28 mouse cellular contexts compared by ENCODE assay signal in the genomic region with DNA sequence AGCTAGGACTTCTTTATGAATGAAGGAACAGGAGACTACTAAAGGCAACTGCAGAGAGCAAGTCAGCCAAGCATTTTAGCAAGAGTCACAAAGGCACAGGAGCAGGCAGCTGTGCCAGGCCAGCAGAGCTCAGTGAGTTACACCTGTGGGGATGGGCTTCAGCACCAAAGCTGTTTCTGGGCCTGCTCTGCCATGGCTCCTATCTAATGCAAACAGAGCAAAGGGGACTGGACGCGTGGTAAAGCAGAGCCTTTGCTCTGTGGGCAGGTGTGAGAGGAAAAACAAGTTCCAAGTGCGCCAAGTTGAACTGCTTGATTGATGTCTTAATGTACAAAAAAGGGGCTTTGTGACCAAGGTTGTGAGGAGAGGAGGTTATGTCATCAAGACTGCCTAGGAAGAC.
DNase-seq lines count a peak whose midpoint lies in the region; ATAC-seq and TF ChIP-seq lines count a peak whose summit lies in the region.
"Had no signal": no experiment of that assay in that cellular context is flagged by ENCODE, and none has a peak within 500 bp of the region (broad histone marks: within the 10 kb centered on the region; RNA-seq: fewer than 3 reads in every experiment).

No protein-coding gene starts in this region.

- no peaks in the 10 kb centered on the region for H3K27me3 ChIP-seq in lung, embryonic 16.5 days (ENCODE audit: control insufficient read depth, insufficient read depth, low read depth, low read length)
- no peaks in the 10 kb centered on the region; the same call in 1 of the 2 replicates for H3K27me3 ChIP-seq in limb, embryonic 14.5 days (ENCODE audit: control insufficient read depth, insufficient read depth, low read length)
- no peaks in the 10 kb centered on the region for H3K27me3 ChIP-seq in stomach, postnatal 0 days (ENCODE audit: control insufficient read depth, insufficient read depth, low read length)
- H3K27me3 ChIP-seq: forebrain, embryonic 15.5 days had no signal

- H3K4me3 ChIP-seq in lung, embryonic 16.5 days (ENCODE audit: low read length): no peak overlapping the region
- no peak overlapping the region for H3K4me3 ChIP-seq in limb, embryonic 14.5 days (replicated peaks; ENCODE audit: low read length)
- no peak overlapping the region for H3K4me3 ChIP-seq in stomach, postnatal 0 days (ENCODE audit: low read depth, low read length)
- H3K4me3 ChIP-seq: forebrain, embryonic 15.5 days; kidney, embryonic 15.5 days; left cerebral cortex, adult 2 months; midbrain, embryonic 10.5 days had no signal

- no peaks in the 10 kb centered on the region for H3K9me3 ChIP-seq in lung, embryonic 16.5 days (ENCODE audit: control insufficient read depth, low read length)
- no peaks in the 10 kb centered on the region for H3K9me3 ChIP-seq in limb, embryonic 14.5 days (ENCODE audit: control insufficient read depth, low read length)
- H3K9me3 ChIP-seq in stomach, postnatal 0 days (ENCODE audit: control insufficient read depth, low read length): no peaks in the 10 kb centered on the region
- H3K9me3 ChIP-seq: forebrain, embryonic 15.5 days; G1E; kidney, embryonic 15.5 days; midbrain, embryonic 10.5 days had no signal

- H3K27ac ChIP-seq in lung, embryonic 16.5 days (ENCODE audit: low read length): 0 out of 2 replicates have a peak overlapping the region, but pooled peaks have one; percentile 36
- H3K27ac ChIP-seq in limb, embryonic 14.5 days (replicated peaks; ENCODE audit: low read depth, low read length): 0 out of 2 replicates have a peak overlapping the region, but pooled peaks have one; percentile 35
- no peak overlapping the region for H3K27ac ChIP-seq in stomach, postnatal 0 days (replicated peaks)
- H3K27ac ChIP-seq: forebrain, embryonic 15.5 days; hindbrain, postnatal 0 days; kidney, embryonic 15.5 days; left cerebral cortex, adult 2 months; liver, embryonic 14.5 days had no signal

- 50% methylated on average over 3 of the region's 3 CpGs for WGBS in lung, embryonic 16.5 days
- 66% methylated on average over 3 of the region's 3 CpGs for WGBS in limb, embryonic 14.5 days
- WGBS in stomach, postnatal 0 days: 48% methylated on average over 3 of the region's 3 CpGs

- peak; percentile 53 for DNase-seq in heart, adult 11 months
- no peak for DNase-seq in heart, adult 9 months (ENCODE audit: low spot score in 2 of 2)
- no peak for DNase-seq in lung, postnatal 25 days (ENCODE audit: low spot score)
- DNase-seq in limb, embryonic 14.5 days (ENCODE audit: low spot score): no peak
- peak; percentile 61 for DNase-seq in stomach, postnatal 0 days (ENCODE audit: low spot score)
- DNase-seq in spleen, postnatal 36 days (ENCODE audit: low spot score in 2 of 2): no peak
- no peak for DNase-seq in gastrocnemius, postnatal 10 days
- DNase-seq: adrenal gland, postnatal 10 days; cerebellum, adult 9-10 months; cerebellum, postnatal 36 days; heart, postnatal 14 days; kidney, adult 18-20 months; kidney, postnatal 25 days; liver; lung, adult 2 months; spleen, adult 18-20 months; thymus, adult 18-20 months; thymus, postnatal 25 days had no signal

- ATAC-seq in lung, embryonic 16.5 days (ENCODE audit: low read depth): peak; percentile 51; the same call in 1 of the 2 replicates
- ATAC-seq in limb, embryonic 14.5 days (ENCODE audit: low FRiP score, low read depth): no peak
- peak; percentile 68 for ATAC-seq in stomach, postnatal 0 days (ENCODE audit: low FRiP score, low TSS enrichment)
- ATAC-seq: forebrain, embryonic 15.5 days; hindbrain, postnatal 0 days; midbrain, embryonic 16.5 days; Patski had no signal

- no peak for TF ChIP-seq CTCF in stomach, postnatal 0 days (IDR thresholded peaks at IDR 0.05; ENCODE audit: low read depth)

- no peak overlapping the region for H3K4me2 ChIP-seq in lung, embryonic 16.5 days (ENCODE audit: low read depth, low read length)
- H3K4me2 ChIP-seq in limb, embryonic 14.5 days (replicated peaks; ENCODE audit: low read depth, low read length, severe bottlenecking): no peak overlapping the region
- no peak overlapping the region for H3K4me2 ChIP-seq in stomach, postnatal 0 days (replicated peaks; ENCODE audit: low read depth)
- H3K4me2 ChIP-seq: forebrain, embryonic 15.5 days; kidney, embryonic 15.5 days had no signal

- H3K9ac ChIP-seq in lung, embryonic 16.5 days (ENCODE audit: low read length): no peak overlapping the region
- H3K9ac ChIP-seq in limb, embryonic 14.5 days (ENCODE audit: low read depth, low read length, severe bottlenecking): no peak overlapping the region
- no peak overlapping the region for H3K9ac ChIP-seq in stomach, postnatal 0 days (ENCODE audit: low read length)
- H3K9ac ChIP-seq: forebrain, embryonic 15.5 days; kidney, embryonic 15.5 days; liver, embryonic 14.5 days had no signal

- no peak for TF ChIP-seq POLR2A in limb, embryonic 14.5 days (IDR thresholded peaks at IDR 0.05; ENCODE audit: borderline replicate concordance, extremely low read depth, insufficient read depth, insufficient read length)

- no peak for TF ChIP-seq EP300 in stomach, postnatal 0 days (optimal IDR thresholded peaks at IDR 0.05)

- H3K4me1 ChIP-seq in lung, embryonic 16.5 days (replicated peaks; ENCODE audit: control insufficient read depth, insufficient read depth, low read length): peaks cover 12% of the 10 kb centered on the region
- peaks cover 33% of the 10 kb centered on the region for H3K4me1 ChIP-seq in limb, embryonic 14.5 days (ENCODE audit: control insufficient read depth, insufficient read depth, low read length)
- H3K4me1 ChIP-seq in stomach, postnatal 0 days (replicated peaks; ENCODE audit: control insufficient read depth, insufficient read depth): peaks cover 2% of the 10 kb centered on the region; the same call in 1 of the 2 replicates

- H3K36me3 ChIP-seq in lung, embryonic 16.5 days (ENCODE audit: control insufficient read depth, insufficient read depth, low read length): no peaks in the 10 kb centered on the region
- no peaks in the 10 kb centered on the region for H3K36me3 ChIP-seq in limb, embryonic 14.5 days (ENCODE audit: control insufficient read depth, insufficient read depth, low read length)
- no peaks in the 10 kb centered on the region for H3K36me3 ChIP-seq in stomach, postnatal 0 days (ENCODE audit: control insufficient read depth, insufficient read depth, low read length)
- H3K36me3 ChIP-seq: forebrain, embryonic 15.5 days; G1E; kidney, embryonic 15.5 days; midbrain, embryonic 10.5 days had no signal

Comparison
In these comparisons a context has a peak if more than half of its experiments do, and no peak if none do; other contexts are left out.
1. DNase-seq: peak in heart, adult 11 months (single experiment) and stomach, postnatal 0 days (single experiment); none in heart, adult 9 months (0 of 2), lung, postnatal 25 days (single experiment), limb, embryonic 14.5 days (single experiment), spleen, postnatal 36 days (0 of 2) and gastrocnemius, postnatal 10 days (single experiment).